Mouse (Mus musculus) intestine, embryonic 14.5 days (tissue): ENCODE measurements at regions not wholly inside any gene's neighbourhood (a gene's known extent, or its start where the extent isn't known, plus 50 kb on each side); places are given as distances from the start of the nearest gene placed in this dataset.

Experiments
- ATAC-seq: fragments of 200-750 bp; cut with Nextera tagmentation; replicated peaks from 2 replicates; pipeline ENCODE4 v1.8.0; 2017; ENCODE audit warnings: low read depth, moderate number of reproducible peaks, moderate TSS enrichment, moderate library complexity; ENCODE audit not compliant: low FRiP score, low TSS enrichment
- DNase-seq: peaks from one replicate; pipeline ENCODE4 v3.0.0-alpha.2; 2018; ENCODE audit warnings: low spot score
- H3K27ac ChIP-seq: fragments of 300-500 bp; sonication (generic); 2 replicates; pipeline ENCODE4 v1.5.1; 2014; ENCODE audit warnings: low read depth, mild to moderate bottlenecking, control low read depth
- H3K27me3 ChIP-seq: fragments of 300-500 bp; sonication (generic); replicated peaks from 2 replicates; pipeline ENCODE4 v1.6.1; 2014; ENCODE audit warnings: low read length, control low read depth; ENCODE audit not compliant: control insufficient read depth, insufficient read depth
- H3K36me3 ChIP-seq: fragments of 300-500 bp; sonication (generic); 2 replicates; pipeline ENCODE4 v1.6.1; 2014; ENCODE audit warnings: low read length, control low read depth; ENCODE audit not compliant: control insufficient read depth, insufficient read depth
- H3K4me1 ChIP-seq: fragments of 300-500 bp; sonication (generic); replicated peaks from 2 replicates; pipeline ENCODE4 v1.6.1; 2014; ENCODE audit warnings: low read length, control low read depth, mixed read lengths; ENCODE audit not compliant: control insufficient read depth, insufficient read depth
- H3K4me2 ChIP-seq: fragments of 300-500 bp; sonication (generic); 2 replicates; pipeline ENCODE4 v1.6.1; 2014; ENCODE audit warnings: low read length
- H3K4me3 ChIP-seq: fragments of 300-500 bp; sonication (generic); 2 replicates; pipeline ENCODE4 v1.5.1; 2014; ENCODE audit warnings: low read depth, low read length, control low read depth, mixed read lengths
- H3K9ac ChIP-seq: fragments of 300-500 bp; sonication (generic); 2 replicates; pipeline ENCODE4 v1.6.1; 2014; ENCODE audit warnings: mild to moderate bottlenecking, low read length
- H3K9me3 ChIP-seq: fragments of 300-500 bp; sonication (generic); 2 replicates; pipeline ENCODE4 v1.6.1; 2016; ENCODE audit warnings: low read length, control low read depth; ENCODE audit not compliant: control insufficient read depth
- WGBS: fragments of 180-500 bp; shearing (Covaris S2); extraction: QIAGEN DNeasy Blood & Tissue Kit; methylation state at CpG from one replicate; pipeline ENCODE4 v1.1.7; 2014; 5-methylcytosine and 5-hydroxymethylcytosine counted together

- H3K4me3 ChIP-seq: no peak overlapping the region
- H3K27me3 ChIP-seq: no peaks in the 10 kb centered on the region
- H3K4me2 ChIP-seq: no peak overlapping the region
- 41% methylated on average over 1 of the region's 1 CpGs for WGBS
- H3K36me3 ChIP-seq: no peaks in the 10 kb centered on the region
- H3K4me1 ChIP-seq: no peaks in the 10 kb centered on the region
- H3K9ac ChIP-seq: no peak overlapping the region
- no peak for DNase-seq
- no peak overlapping the region for H3K27ac ChIP-seq
- no peak for ATAC-seq
- no peaks in the 10 kb centered on the region for H3K9me3 ChIP-seq
These were observed 553.2 kb upstream of the Auts2 start for GRCm38 (mm10) chr5:133096340-133096739.

GRCm38 (mm10) chr5:133084859-133085258 lies 541.7 kb upstream of the Auts2 start:
- no peak for ATAC-seq
- Histone ChIP-seq H3K4me3 (no peak overlapping the region), H3K36me3 (no peaks in the 10 kb centered on the region), H3K9me3 (no peaks in the 10 kb centered on the region), H3K27me3 (no peaks in the 10 kb centered on the region), H3K27ac (no peak overlapping the region), H3K4me2 (no peak overlapping the region), H3K9ac (no peak overlapping the region), H3K4me1 (no peaks in the 10 kb centered on the region)
- 83% methylated on average over 1 of the region's 1 CpGs for WGBS
- no peak for DNase-seq

DNA sequence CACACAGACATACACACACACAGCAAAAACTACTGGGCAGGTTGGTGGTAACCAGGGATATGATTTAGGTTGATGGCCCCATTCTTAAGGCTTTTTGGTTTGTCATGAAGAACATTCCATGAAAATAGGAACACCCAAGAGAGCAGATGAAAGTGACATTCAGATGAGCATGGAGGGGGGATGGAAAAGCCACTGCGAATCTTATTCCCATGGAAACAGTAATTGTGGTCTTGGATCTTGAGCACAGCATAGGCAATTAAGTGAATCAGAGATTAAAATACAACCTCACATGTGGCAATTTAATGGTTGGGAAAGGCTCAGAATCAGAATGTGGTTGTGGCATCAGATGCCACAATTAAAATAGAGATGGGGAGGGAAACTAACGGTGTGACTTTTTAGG lies 537.6 kb upstream of the Auts2 start:
- Histone ChIP-seq H3K27ac (no peak overlapping the region), H3K9ac (no peak overlapping the region), H3K36me3 (no peaks in the 10 kb centered on the region), H3K27me3 (no peaks in the 10 kb centered on the region), H3K9me3 (no peaks in the 10 kb centered on the region), H3K4me3 (no peak overlapping the region), H3K4me2 (no peak overlapping the region), H3K4me1 (no peaks in the 10 kb centered on the region)
- no peak for DNase-seq
- 93% methylated on average over 2 of the region's 2 CpGs for WGBS
- no peak for ATAC-seq

DNA sequence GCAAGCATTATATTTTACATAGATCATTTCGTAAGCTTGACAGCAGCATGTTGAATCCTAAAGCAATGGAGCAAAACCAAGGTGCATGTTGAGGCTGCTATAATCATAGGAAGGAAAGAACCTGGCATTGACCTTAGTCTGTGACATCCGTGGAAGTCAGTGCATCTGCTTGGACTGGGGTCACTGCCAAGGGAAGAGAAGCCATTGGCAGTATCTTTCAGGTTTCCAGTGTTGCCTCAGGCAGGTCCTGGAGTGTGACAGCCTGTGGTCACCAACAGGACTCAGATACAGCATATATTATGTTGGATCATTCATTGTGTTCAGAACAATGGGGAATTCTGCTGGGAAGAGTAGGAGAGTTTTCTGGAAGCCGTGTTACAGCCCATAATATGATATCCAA lies 535.8 kb upstream of the Auts2 start:
- Histone ChIP-seq H3K27ac (no peak overlapping the region), H3K4me1 (no peaks in the 10 kb centered on the region), H3K36me3 (no peaks in the 10 kb centered on the region), H3K27me3 (no peaks in the 10 kb centered on the region), H3K9ac (no peak overlapping the region), H3K4me2 (no peak overlapping the region), H3K9me3 (no peaks in the 10 kb centered on the region), H3K4me3 (no peak overlapping the region)
- ATAC-seq (no peak), DNase-seq (no peak)
- WGBS: 81% methylated on average over 3 of the region's 3 CpGs

GRCm38 (mm10) chr5:133078390-133078789 lies 535.2 kb upstream of the Auts2 start:
- no peaks in the 10 kb centered on the region for H3K4me1 ChIP-seq
- H3K4me3 ChIP-seq: no peak overlapping the region
- 78% methylated on average over 4 of the region's 4 CpGs for WGBS
- H3K27me3 ChIP-seq: no peaks in the 10 kb centered on the region
- H3K9me3 ChIP-seq: no peaks in the 10 kb centered on the region
- H3K9ac ChIP-seq: no peak overlapping the region
- ATAC-seq (no peak), DNase-seq (no peak)
- no peak overlapping the region for H3K4me2 ChIP-seq
- H3K27ac ChIP-seq: no peak overlapping the region
- no peaks in the 10 kb centered on the region for H3K36me3 ChIP-seq

- no peak overlapping the region for H3K4me3 ChIP-seq
- no peaks in the 10 kb centered on the region for H3K9me3 ChIP-seq
- DNase-seq: no peak
- H3K27ac ChIP-seq: no peak overlapping the region
- H3K4me2 ChIP-seq: no peak overlapping the region
- no peaks in the 10 kb centered on the region for H3K36me3 ChIP-seq
- no peaks in the 10 kb centered on the region for H3K4me1 ChIP-seq
- no peak overlapping the region for H3K9ac ChIP-seq
- no peaks in the 10 kb centered on the region for H3K27me3 ChIP-seq
- ATAC-seq: no peak
- 31% methylated on average over 2 of the region's 2 CpGs for WGBS
These were observed 530.2 kb upstream of the Auts2 start for GRCm38 (mm10) chr5:133073317-133073716.

GRCm38 (mm10) chr5:133070141-133070540 lies 527.0 kb upstream of the Auts2 start:
- no peak overlapping the region for H3K27ac ChIP-seq
- no peak for ATAC-seq

GRCm38 (mm10) chr5:133062481-133062880 lies 519.3 kb upstream of the Auts2 start:
- no peaks in the 10 kb centered on the region for H3K36me3 ChIP-seq
- no peak overlapping the region for H3K27ac ChIP-seq
- H3K9ac ChIP-seq: no peak overlapping the region
- no peak overlapping the region for H3K4me3 ChIP-seq
- no peaks in the 10 kb centered on the region for H3K9me3 ChIP-seq
- H3K4me1 ChIP-seq: no peaks in the 10 kb centered on the region
- WGBS: 92% methylated on average over 3 of the region's 3 CpGs
- no peak for DNase-seq
- no peak overlapping the region for H3K4me2 ChIP-seq
- no peaks in the 10 kb centered on the region for H3K27me3 ChIP-seq
- ATAC-seq: no peak

More at GRCm38 (mm10) chr5:133070141-133070540, 527.0 kb upstream of the Auts2 start:
- H3K9me3 ChIP-seq: no peaks in the 10 kb centered on the region
- no peak overlapping the region for H3K4me2 ChIP-seq
- no peak overlapping the region for H3K4me3 ChIP-seq
- H3K27me3 ChIP-seq: no peaks in the 10 kb centered on the region
- H3K4me1 ChIP-seq: no peaks in the 10 kb centered on the region
- H3K9ac ChIP-seq: no peak overlapping the region
- DNase-seq: no peak
- no peaks in the 10 kb centered on the region for H3K36me3 ChIP-seq

DNA sequence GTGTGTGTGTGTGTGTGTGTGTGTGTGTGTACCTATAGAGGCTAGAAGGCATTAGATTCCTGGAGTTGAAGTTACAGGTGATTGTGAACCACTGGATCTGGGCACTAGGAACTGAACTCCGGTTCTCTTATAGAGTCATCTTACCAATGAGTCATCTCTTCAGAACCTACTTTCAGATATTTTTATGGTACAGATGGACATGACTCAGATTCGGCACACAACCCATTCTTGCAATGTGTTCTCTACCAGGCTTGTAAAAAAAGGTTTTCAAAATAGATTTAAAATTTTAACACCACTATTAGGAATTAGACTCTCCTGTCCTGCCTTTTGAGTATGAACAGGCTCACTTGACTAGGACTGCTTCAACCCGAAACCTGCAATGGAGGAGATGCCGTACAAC lies 504.3 kb upstream of the Auts2 start:
- ATAC-seq: no peak

More for the DNA sequence above, 504.3 kb upstream of the Auts2 start:
- Histone ChIP-seq H3K9ac (no peak overlapping the region), H3K9me3 (no peaks in the 10 kb centered on the region), H3K27me3 (no peaks in the 10 kb centered on the region), H3K36me3 (no peaks in the 10 kb centered on the region), H3K4me3 (no peak overlapping the region), H3K4me1 (no peaks in the 10 kb centered on the region), H3K27ac (no peak overlapping the region), H3K4me2 (no peak overlapping the region)
- no peak for DNase-seq
- WGBS: 97% methylated on average over 4 of the region's 4 CpGs
